Mouse (Mus musculus) adrenal gland, adult 18-20 months (tissue): Measurements from ENCODE around the gene Rpl32. TPM values are rescaled to one million over a fixed set of nuclear protein-coding genes. Genes with fewer than 3 reads are reported as not detected.

ENCODE experiments used
- DNase-seq, 2 experiments: peaks; one replicate each; pipeline ENCODE4 v3.0.0; 2021 to 2022; ENCODE audit warnings: low spot score in 2 of 2
- total RNA-seq, 2 experiments: library from RNA; stranded (reverse); gene quantifications; 1 replicate in 1 of 2; 2 replicates in 1 of 2; pipeline ENCODE4 v1.2.3; 2021

Gene Rpl32
- total RNA-seq, 2 experiments from 2014 or later: 1,000 to 1,116 TPM

DNA sequence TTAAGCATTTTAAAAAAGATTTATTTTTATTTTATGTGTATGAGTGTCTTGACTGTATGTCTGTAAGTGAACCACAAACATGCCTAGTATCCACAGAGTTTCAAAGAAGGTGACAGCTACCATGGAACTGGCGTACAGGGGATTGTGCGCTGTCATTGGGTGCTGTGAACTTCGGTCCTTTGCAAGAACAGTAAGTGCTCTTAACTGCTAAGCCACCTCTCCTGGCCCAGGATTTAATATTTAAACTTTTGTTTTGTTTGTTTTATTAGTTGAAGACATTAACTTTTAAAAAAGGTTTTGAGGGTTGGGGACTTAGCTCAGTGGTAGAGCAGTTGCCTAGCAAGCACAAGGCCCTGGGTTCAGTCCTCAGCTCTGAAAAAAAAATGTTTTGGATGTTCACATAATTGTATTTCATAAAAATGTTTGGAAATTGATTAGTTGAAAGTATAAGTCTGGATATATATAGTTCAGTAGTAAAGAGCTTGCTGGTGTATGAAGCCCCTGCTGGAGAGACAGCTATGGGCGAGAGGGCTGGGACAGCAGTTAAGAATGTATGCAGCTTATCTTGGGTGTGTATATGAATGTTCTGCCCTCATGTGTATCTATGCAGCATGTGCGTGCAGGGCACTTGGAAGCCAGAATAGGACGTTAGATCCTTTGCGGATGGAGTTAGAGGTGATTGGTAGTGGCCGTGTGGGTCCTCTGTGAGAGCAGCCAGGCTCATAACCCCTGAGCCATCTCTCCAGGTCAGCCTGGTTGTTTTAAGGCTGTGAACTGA, 12.9 kb upstream of the Rpl32 start:
- DNase-seq: no peak

DNA sequence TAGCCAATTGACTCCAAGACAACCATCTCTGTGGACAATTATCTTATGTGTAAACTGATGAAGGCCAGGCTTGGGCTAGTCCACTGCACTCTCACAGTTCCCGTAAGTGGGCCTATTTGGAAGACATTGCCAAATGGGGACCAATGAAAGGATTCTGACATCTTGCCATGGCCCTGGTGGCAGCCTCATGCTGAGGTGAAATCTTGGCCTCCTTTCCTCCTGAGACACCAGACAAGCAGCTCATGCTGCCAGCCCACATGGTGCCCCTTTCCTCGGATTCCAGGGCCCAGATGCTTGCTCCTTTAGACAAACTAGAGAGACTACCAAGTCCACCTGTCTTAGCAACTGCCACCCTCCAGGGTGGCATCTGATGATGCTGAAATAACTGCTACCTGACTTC, 9.6 kb upstream of the Rpl32 start:
- no peak for DNase-seq

DNA sequence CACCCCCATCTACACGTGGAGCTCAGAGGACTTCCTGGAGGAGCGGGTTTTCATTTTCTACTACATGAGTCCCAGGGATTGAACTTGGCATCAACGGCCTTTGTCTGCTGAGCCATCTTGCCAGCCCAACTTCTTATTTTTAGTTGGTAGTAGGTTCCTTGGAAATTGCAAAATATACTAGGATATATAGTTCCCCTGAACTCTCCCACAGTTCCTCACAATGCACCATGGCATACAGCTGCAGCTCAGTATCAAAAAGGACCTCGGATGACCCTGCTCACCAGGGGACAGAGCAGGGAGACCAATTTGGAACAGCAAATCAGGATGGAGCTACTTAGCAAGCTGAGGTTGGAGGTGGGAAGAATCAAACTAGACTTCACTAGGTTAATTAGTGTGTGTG, 6.5 kb upstream of the Rpl32 start:
- DNase-seq: no peak

DNA sequence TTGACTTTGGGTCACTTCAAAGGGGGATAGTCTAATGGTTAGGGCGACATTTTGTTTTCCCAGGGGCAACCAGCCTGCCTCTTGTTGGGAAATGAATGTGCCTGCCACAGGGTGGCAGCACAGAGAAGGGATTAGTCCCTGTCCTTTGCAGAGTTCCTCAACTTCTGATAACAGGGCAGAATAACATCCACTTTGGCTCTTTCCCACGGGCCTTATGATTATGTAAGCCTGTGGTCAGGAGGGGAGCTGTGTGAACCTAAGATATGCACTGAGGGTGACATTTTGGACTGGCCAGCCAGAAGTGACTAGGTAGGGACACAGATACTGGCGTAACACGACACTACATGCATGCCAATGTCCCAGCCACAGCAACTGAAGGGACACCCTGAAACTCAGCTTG, 5.6 kb upstream of the Rpl32 start:
- peak; percentile 33 to 63 for DNase-seq

DNA sequence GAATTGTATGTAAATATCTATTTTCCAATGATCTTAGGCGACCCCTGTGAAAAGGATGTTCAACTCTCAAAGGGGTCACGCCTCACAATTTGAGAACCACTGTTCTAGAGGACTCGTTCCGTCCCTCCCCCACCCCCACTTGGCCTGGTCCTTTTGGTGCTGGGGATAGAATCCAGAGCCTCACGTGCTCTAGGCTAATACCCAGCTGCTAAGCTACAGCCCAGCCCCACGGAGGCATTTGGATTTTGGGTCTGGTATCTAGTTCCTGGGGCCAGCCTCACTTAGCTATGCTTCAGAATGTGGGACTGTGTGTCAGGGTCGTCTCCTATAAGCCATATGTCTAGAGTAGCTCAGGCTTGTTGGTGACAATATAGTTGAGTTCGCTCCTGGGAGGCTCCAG, 3.1 kb upstream of the Rpl32 start:
- no peak for DNase-seq

DNA sequence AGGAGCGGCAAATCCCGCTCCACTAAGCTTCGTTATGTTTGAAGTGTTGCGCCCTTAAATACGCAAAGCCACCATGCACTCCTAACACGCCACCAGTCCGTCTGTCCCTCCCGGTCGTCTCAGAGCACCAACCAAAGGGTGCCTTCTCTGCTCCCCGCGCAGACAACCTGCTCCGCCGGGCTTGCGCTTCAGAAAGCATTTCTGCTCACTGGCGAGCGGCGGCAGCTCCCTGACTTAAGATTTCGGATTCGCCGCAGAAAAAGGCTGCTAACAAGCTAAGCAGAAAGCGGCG, 405 bp downstream of the Rpl32 start:
- DNase-seq: no peak

DNA sequence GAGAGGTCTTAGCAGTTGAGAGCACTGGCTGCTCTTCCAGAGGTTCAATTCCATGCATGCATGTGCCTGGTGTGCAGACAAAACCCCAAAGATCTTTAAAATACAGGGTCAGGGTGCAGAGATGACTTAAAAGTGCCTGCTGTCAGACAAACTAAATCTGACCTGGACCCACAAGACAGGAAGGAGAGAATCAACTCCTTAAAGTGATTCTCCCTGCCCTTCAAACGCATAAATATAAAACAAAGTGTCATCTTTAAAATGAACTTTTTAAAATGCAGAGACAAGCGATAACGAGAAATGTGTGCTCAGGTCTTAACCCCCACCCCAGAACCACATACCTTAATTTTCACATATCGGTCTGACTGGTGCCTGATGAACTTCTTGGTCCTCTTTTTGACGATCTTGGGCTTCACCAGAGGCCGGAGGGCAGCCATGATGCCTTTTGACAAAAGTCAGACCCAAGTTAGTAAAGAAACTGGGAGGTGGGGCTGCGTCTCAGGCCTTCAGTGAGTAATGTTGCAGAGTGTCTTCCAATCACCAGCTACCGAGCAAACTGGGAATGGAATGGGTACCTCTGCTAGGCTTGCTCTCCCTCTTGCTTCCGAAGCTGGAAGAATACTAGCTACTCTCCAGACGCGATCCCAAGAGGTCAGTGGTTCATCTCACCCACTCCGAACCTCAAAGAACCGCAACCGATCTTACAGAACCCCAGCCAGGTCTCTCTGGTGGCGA, 917 bp downstream of the Rpl32 start:
- DNase-seq: no peak

DNA sequence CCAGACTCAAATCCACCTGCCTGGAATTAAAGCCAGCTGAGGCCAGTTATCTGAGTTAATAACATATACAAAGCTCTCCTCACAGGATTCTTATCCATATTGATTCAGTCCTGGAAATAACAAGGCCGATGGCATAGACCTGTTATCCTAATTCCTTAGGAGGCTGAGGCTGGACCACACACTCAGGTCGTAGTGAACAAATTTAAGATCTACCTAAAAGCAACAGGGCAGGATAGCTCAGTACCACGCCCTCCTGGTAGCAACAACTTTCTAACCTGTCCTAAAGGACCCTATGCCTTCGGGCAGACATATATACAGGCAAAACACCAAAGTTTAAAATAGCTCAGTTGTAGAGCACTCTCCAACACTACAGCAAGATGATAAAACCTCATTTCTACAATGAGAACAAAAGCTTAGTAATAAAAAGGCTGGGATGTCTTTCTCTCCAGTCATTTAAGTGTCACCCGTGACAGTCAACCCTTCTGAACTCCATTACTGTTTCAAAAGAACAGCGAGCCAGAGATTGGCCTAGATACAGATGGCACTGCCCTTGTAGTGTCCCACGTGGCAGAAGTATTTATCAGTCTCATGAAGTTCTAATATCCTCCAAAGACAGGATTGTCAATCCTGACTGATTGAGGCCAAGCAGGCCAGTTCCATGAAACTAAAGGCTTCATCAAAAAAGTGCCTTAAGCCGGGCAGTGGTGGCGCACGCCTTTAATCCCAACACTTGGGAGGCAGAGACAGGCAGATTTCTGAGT, 3.9 kb downstream of the Rpl32 start:
- no peak for DNase-seq

DNA sequence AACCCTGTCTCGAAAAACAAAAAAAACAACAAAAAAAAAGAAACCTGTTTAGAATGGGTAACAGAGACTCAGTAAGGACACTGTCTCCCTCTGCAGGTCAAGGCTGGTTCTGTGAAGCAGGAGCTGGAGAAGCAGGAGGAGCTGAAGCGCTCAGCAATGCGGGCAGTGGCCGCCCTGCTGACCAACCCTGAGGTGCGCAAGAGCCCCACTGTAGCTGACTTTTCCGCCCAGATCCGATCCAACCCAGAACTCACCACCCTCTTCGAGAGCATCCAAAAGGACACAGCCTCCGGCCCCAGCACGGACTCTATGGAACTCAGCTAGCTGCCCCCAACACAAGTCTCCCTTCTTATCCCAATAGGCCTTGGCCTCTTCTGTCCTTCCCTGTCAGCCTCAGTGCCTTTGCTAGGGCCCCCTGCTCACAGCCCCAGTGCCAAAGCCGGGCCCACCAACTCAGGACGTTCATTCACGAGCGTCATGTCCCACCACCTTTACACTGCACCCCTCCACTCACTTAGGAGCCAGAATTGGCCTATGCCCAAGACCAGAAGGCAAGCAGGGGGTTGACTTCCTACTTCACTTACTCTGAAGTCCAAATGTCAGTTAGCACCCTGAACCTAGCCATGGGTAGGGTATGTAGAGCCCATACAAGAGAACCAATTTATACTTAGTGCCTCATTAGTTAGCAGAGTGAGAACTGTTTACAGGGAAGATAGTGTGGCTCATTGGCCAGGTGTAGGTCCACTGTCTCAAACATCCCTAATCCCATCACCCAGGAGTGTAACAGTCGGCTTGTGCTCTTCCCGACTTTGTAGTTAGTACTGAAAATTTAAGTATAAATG, 4.8 kb downstream of the Rpl32 start:
- DNase-seq: peak; percentile 49 to 64

DNA sequence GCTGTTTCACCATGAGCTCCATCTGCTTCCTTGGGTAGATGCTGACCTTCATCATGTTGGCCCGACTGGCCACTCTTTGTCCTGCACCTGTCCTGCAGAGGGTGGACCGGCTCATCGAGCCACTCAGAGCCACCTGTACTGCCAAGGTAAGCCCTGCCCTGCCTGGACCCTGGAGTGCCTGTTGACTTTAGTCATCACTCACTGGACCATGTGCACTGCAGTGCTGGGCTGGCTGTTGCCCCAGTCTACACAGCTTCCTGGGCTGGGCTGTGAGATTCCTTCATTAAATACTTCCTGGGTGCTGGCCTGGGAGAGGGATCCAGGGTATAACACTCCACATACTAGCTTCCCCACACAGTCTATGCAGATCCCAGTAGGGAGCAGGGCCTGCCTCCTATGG, 6.7 kb downstream of the Rpl32 start:
- no peak for DNase-seq

DNA sequence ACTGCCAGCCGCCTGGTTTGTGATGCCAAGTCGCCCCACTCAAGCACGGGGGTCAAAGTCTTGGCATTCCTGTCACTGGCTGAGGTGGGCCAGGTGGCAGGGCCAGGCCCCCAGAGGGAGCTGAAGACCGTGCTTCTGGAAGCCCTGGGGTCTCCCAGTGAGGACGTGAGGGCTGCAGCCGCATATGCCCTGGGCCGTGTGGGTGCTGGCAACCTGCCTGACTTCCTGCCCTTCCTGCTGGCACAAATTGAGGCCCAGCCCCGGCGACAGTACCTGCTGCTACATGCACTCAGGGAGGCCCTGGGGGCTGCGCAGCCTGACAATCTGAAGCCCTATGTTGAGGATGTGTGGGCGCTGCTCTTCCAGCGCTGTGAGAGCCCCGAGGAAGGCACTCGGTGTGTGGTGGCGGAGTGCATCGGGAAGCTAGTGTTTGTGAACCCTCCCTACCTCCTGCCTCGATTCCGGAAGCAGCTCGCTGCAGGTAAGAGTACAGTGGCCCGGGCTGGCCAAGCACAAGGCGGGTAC, 15.8 kb downstream of the Rpl32 start:
- no peak for DNase-seq

DNA sequence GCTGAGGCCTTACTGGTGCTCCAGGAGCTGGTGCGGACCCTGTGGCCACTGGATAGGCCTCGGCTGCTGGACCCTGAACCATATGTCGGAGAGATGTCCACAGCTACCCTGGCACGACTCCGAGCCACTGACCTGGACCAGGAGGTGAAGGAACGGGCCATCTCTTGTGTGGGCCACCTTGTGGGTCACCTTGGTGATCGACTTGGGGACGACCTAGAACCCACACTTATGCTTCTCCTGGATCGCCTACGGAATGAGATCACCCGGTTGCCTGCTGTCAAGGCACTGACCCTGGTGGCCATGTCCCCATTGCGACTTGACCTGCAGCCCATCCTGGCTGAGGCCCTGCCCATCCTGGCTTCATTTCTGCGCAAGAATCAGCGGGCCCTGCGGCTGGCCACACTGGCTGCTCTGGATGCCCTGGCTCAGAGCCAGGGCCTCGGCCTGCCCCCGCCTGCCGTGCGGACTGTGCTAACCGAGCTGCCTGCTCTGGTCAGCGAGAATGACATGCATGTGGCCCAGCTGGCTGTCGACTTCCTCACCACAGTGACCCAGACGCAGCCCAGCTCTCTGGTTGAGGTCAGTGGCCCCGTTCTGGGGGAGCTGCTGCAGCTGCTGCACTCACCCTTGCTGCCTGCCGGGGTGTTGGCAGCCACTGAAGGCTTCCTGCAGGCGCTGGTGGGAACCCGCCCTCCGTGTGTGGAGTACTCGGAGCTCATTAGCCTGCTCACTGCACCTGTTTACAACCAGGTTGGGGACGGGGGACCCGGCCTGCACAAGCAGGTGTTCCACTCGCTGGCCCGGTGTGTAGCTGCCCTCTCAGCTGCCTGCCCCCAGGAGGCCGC, 16.5 kb downstream of the Rpl32 start:
- DNase-seq: no peak

DNA sequence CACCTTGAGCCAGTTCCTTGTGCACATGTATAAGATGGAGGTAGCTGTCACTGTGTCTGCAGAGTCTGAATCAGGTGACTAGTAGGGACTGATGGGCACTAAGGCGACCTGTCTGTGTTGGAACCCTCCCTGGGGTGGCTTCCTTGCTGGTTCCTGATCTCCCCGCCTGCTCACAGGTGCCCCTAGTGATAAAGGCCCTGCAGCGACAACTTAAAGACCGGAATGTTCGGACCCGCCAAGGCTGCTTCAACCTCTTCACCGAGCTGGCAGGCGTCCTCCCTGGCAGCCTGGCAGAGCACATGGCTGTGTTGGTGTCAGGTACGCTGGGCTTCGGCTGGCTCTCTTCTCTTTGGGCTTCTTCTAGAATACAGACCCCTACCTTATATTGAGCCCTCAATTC, 17.5 kb downstream of the Rpl32 start:
- no peak for DNase-seq

DNA sequence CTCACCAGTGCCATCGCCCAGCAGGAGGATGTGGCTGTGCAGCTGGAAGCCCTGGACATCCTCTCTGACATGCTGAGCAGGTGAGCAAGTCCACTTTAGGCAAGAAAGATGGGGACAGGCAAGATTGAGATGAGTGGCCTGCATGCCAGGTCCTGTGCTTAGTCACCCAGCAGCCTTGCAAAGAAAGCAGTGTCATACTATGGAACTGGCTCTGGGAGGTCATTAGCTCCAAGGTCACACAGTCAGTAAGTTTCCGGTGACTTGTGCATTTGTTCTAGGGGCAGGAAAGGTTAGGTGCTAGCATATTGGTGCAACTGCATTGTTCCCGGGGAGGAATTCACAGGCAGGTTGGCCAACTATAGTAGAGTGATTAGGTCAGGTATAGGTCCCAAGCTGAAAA, 25.8 kb downstream of the Rpl32 start:
- peak in 1 of 2 experiments; percentile 27 for DNase-seq

DNA sequence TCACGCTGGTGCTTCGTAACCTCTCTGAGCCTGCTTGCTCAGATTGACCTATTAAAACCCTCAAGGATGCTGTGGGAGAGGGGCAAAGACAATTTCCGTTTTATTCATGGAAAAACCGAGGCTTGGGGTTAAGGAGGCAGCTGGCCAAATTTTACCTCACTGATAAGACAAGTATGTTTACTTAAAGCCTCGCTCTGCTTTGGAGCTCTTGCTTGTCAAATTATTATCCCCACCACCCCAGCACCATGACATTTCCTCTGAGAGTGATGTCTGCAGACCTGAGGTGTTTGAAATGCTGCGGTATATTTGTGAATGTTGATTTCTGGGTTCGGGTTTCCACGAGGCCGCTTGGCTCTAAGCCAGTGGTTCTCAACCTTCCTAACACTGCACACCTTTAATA, 32.2 kb downstream of the Rpl32 start:
- no peak for DNase-seq

DNA sequence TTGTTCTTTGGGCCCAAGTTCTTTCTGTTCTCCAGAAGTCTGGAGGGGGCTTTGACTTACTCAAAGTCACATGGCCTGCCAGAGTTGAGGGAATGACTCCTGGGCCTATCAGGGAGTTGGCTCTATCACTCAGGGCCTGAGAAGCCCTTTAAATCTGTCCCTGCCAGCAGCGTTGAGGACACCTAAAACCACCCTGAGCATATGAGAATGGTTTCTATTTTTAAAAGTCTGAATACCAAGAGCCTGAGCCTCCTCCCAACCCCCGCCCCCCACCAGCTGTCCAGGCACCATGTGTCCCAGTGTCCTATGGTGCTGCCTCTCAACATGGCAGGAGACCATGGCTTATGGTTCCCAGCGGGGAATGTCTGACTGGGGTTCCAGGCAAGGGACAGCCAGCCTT, 32.7 kb downstream of the Rpl32 start:
- DNase-seq: no peak

DNA sequence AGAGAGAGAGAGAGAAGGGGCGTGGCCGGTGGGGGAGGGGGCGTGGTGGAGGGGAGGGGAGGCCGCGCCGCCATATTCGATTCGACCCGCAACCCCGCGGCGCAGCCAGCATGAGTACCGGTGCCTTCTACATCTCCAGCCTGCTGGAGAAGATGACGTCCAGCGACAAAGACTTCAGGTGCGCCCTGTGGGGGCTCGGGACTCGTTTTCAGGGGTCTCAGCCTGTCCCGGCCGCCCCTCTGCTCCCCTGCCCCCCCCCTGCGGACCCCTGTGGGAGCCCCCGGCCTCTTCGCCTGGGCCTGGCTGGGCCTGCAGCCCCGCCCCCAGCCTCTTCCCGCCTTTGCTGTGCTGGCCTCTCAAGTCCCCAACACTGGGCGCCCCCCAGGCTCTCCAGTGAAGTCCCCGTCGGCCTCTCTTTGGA, 34.0 kb downstream of the Rpl32 start, which contains the start of gene Cand2:
Gene Cand2, plus strand, starts transcription at position 38 of the 421 bp plus-strand sequence.
- peak; percentile 38 to 61 for DNase-seq

DNA sequence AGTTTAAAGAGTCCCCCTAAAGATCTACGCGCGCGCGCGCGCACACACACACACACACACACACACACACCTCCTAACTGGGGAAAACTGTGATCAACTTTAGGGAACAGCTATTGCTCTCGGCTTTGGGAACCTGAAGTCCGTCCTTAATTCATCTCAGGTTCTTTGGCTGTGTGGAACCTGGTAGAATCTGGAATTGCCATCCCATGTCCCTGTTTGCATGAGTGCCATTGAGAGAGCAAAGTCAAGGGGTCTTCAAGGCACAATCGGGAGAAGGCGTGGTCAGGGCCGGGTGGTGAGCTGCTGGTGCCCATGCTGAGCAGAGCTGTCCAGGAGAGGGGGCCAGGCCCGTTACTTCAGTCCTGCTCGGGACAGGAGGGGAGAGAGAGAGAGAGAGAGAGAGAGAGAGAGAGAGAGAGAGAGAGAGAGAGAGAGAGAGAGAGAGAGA, 34.6 kb downstream of the Rpl32 start:
- DNase-seq: no peak

DNA sequence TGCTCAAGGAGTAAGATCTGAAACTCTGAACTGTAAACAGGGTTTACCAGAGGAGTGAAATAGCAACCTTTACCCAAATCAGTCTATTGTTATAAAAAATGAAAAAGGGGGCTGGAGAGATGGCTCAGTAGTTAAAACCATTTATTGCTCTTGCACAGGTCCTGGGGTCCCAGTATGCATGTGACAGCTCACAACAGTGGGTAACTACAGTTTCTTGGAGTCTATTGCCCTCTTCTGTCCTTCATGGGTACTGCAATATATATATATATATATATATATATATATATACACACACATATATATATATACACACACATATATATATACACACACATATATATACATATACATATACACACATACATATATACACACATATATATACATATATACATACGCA, 35.9 kb downstream of the Rpl32 start:
- DNase-seq: no peak

DNA sequence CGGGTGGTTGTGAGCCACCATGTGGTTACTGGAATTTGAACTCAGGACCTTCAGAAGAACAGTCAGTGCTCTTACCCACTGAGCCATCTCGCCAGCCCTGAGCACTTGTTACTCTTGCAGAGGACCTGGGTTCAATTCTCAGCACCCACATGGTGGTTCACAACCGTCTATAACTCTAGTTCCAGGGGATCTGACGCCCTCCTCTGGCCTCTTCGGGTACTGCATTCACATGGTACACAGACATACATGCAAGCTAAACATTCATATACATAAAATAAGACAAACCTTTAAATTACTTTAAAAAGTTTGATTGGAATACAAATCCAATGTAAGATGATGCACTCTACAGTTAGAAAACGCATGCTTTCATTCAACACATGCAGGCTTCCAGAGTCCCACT, 36.3 kb downstream of the Rpl32 start:
- no peak for DNase-seq
